Mouse (Mus musculus) ES-Bruce4 (cell line): ENCODE measurements around the gene Cnpy2. TPM values are rescaled to one million over a fixed set of nuclear protein-coding genes. Genes with fewer than 3 reads are reported as not detected.

Experiments
- H3K27ac ChIP-seq: 2 replicates; pipeline ENCODE4 v1.5.1; 2012; ENCODE audit warnings: low read length, inconsistent platforms; ENCODE audit not compliant: insufficient read depth
- H3K27me3 ChIP-seq: 2 replicates; pipeline ENCODE4 v1.6.1; 2012; ENCODE audit warnings: mild to moderate bottlenecking, low read length, inconsistent platforms; ENCODE audit not compliant: control insufficient read depth, poor library complexity, insufficient read depth, severe bottlenecking
- H3K36me3 ChIP-seq: 2 replicates; pipeline ENCODE4 v1.6.1; 2012; ENCODE audit warnings: inconsistent platforms, mild to moderate bottlenecking, low read length, moderate library complexity; ENCODE audit not compliant: control insufficient read depth, poor library complexity, insufficient read depth, severe bottlenecking
- H3K4me1 ChIP-seq: one replicate; pipeline ENCODE4 v1.8.1; 2011; ENCODE audit warnings: low read length; ENCODE audit not compliant: control insufficient read depth, insufficient read depth
- H3K4me3 ChIP-seq: 2 replicates; pipeline ENCODE4 v1.5.1; 2011; ENCODE audit warnings: low read depth, mild to moderate bottlenecking, low read length
- H3K9ac ChIP-seq: 2 replicates; pipeline ENCODE4 v1.6.1; 2012; ENCODE audit warnings: low read depth, mild to moderate bottlenecking, inconsistent platforms; ENCODE audit not compliant: poor library complexity, severe bottlenecking
- H3K9me3 ChIP-seq: replicated peaks from 2 replicates; pipeline ENCODE4 v1.6.1; 2012; ENCODE audit warnings: mild to moderate bottlenecking, low read length, inconsistent platforms; ENCODE audit not compliant: control insufficient read depth, poor library complexity, insufficient read depth, severe bottlenecking
- CTCF ChIP-seq: IDR thresholded peaks from one replicate; pipeline ENCODE4 v1.8.1; 2011; ENCODE audit warnings: low read depth, low read length
- EP300 ChIP-seq: IDR thresholded peaks from 2 replicates; pipeline ENCODE4 v1.6.1; 2011; ENCODE audit warnings: low read depth, low read length; ENCODE audit not compliant: insufficient read depth
- POLR2A ChIP-seq: IDR thresholded peaks from one replicate; pipeline ENCODE4 v1.8.1; 2011; ENCODE audit warnings: low read length; ENCODE audit not compliant: insufficient read depth
- polyA plus RNA-seq: library from polyadenylated mRNA; stranded (reverse); fragments of >200 nt; gene quantifications from 2 replicates; pipeline ENCODE4 v1.2.4, GENCODE M21; 2011; ENCODE audit warnings: low read depth; ENCODE audit not compliant: missing spikeins, insufficient read depth, insufficient read length

The Cnpy2 gene
- polyA plus RNA-seq, 1 experiment, result 62.9 TPM

DNA sequence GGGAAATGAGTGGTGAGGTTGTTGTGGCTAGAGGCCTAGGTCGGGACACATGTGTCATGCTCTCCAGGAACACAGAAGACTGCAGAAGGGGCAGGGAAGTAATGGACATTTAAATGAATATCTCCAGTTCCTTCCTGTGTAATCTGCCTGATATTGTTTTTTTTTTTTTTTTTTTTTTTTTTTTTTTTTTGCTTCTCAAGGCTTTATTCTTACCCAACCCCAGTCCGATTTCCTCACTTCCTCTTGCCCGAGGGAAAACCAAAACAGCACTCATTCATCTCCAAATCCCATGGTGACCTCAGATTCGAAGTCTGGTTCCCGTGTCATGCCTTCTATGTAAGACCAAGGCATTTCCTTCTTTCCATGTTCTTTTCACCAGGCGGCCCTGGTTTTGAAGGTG, 24.0 kb upstream of the Cnpy2 start:
- H3K27ac ChIP-seq, result no peak overlapping the region
- H3K9ac ChIP-seq, result peak overlapping the region; percentile 9; the same call in 1 of the 2 replicates
- TF ChIP-seq EP300, result no peak
- no peak for TF ChIP-seq POLR2A
- TF ChIP-seq CTCF, result no peak
- H3K27me3 ChIP-seq, result no peaks in the 10 kb centered on the region
- no peaks in the 10 kb centered on the region for H3K36me3 ChIP-seq
- H3K4me3 ChIP-seq, result peak overlapping the region; percentile 34; the same call in 1 of the 2 replicates
- H3K9me3 ChIP-seq, result no peaks in the 10 kb centered on the region
- H3K4me1 ChIP-seq, result no peaks in the 10 kb centered on the region

DNA sequence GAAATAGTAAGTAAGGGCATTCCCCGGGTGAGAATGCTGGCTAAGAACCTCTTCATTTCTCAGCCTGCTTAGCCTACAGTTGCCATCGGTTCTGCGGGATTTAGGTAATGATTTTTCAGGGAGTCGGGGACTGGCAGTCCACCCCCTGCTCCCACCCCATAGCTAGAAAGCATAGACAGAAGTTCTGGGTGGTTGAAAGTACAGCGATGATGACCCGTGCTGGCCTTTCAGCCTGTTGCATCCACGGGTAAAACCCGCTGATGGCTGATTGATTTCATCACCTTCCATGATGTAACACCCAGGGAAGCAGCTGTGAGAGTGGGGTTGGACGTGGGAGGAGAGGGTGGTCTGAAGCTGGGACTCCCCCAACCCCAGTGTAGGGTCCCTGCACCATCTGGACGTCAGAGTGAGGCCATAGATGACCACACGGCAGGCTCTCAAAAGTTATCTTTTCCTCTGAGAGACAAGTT, 23.5 kb upstream of the Cnpy2 start, which contains the start of gene Il23a:
TSS of gene Il23a (minus strand) at position 51 of the 470 bp plus-strand sequence.
- no peak within 1 kb of the TSS for H3K27ac ChIP-seq
- H3K9ac ChIP-seq, result peak within 1 kb of the TSS; percentile 9; the same call in 1 of the 2 replicates

GRCm38 (mm10) chr10:128302357-128302756, 19.9 kb upstream of the Cnpy2 start:
- no peak for TF ChIP-seq CTCF
- no peak for TF ChIP-seq EP300
- no peak for TF ChIP-seq POLR2A
- Histone ChIP-seq H3K27me3 (no peaks in the 10 kb centered on the region), H3K4me1 (no peaks in the 10 kb centered on the region), H3K36me3 (0 out of 2 replicates have a peak, but pooled peaks cover 3% of the 10 kb centered on the region), H3K4me3 (peak overlapping the region; percentile 92), H3K9me3 (no peaks in the 10 kb centered on the region), H3K9ac (peak overlapping the region; percentile 90), H3K27ac (peak overlapping the region; percentile 87)

More for the DNA sequence above, 23.5 kb upstream of the Cnpy2 start, which contains the start of gene Il23a:
- H3K4me1 ChIP-seq, result no peaks in the 10 kb centered on the region
- H3K4me3 ChIP-seq, result peak within 1 kb of the TSS; percentile 34
- no peak for TF ChIP-seq CTCF
- TF ChIP-seq POLR2A, result no peak
- TF ChIP-seq EP300, result no peak
- no peaks in the 10 kb centered on the region for H3K27me3 ChIP-seq
- H3K9me3 ChIP-seq, result no peaks in the 10 kb centered on the region
- H3K36me3 ChIP-seq, result no peaks in the 10 kb centered on the region

DNA sequence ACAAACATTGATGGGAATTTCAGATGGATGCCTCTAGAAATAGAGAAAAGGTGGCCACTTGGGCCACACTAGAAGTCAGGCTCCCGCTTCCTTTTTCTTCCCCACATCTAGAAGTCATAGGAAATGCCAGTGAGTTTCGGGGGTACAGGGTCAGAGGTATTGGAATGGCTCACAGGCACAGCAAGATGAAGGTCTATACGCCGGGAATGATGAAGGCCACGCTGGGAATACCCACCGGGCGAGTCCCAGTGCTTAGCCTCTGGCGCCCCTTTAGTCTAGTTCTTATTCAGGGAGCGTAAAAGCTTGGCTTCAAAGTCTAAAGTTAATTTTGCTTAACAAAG, 19.5 kb upstream of the Cnpy2 start:
- peak overlapping the region; percentile 87 for H3K27ac ChIP-seq
- no peak for TF ChIP-seq CTCF
- no peak for TF ChIP-seq EP300
- TF ChIP-seq POLR2A, result no peak
- H3K36me3 ChIP-seq, result 0 out of 2 replicates have a peak, but pooled peaks cover 3% of the 10 kb centered on the region
- H3K9me3 ChIP-seq, result no peaks in the 10 kb centered on the region
- H3K4me1 ChIP-seq, result no peaks in the 10 kb centered on the region
- H3K27me3 ChIP-seq, result no peaks in the 10 kb centered on the region
- peak overlapping the region; percentile 90 for H3K9ac ChIP-seq
- peak overlapping the region; percentile 92 for H3K4me3 ChIP-seq

DNA sequence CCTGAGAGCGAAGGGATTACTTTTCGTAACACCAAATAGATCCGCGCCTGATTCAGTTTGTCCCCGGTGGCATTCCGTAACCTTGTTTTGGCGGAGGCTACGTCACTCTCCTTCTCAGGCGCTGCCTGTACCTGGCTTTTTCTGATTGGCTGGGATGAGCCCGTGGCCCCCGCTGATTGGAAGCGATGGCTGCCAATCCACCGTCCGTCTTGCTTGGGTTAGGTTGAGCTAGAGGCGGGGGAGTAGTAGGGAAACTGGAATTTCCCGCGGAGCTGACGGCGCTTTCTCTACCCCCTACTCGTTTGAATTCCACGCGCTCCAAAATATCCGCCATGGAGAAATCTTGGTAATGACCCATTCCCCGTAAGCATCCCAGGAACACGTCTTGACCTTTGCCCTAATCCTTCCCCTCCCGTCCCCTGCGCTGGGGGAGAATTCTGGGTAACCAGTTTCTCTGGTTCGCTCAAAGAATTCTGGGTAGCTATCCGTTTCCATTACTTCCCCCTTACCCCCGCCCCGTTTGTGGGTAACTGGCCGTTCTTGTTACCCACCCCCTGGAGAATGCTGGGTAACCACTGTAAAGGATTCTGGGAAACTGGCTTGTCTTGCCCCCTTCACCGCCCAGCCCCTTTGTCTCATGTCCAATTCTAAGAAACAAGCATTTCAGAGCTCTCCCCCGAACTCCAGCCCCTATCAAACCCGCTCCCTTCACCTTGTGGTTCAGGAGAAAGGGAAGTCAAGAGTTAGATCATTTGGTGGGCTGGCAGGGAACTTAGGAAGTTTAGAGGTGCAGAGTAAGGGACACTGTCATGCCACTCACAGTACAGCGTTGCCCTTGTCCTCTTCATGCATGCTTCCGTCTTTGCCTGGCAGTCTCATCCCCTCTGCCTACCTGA, 18.9 kb upstream of the Cnpy2 start, which contains the start of gene Pan2:
TSS of gene Pan2 (plus strand) at position 210 of the 896 bp plus-strand sequence.
- H3K9me3 ChIP-seq, result no peaks in the 10 kb centered on the region
- no peaks in the 10 kb centered on the region for H3K27me3 ChIP-seq
- peaks cover 4% of the 10 kb centered on the region; the same call in 1 of the 2 replicates for H3K36me3 ChIP-seq
- peak within 1 kb of the TSS; percentile 90 for H3K9ac ChIP-seq
- peak within 1 kb of the TSS; percentile 87 for H3K27ac ChIP-seq
- H3K4me3 ChIP-seq, result peak within 1 kb of the TSS; percentile 92
- H3K4me1 ChIP-seq, result no peaks in the 10 kb centered on the region
- TF ChIP-seq POLR2A, result peak; percentile 33
- no peak for TF ChIP-seq CTCF
- no peak for TF ChIP-seq EP300
